Mouse (Mus musculus): ENCODE results near the gene Snrnp70.
"Not testable (repeated sequence)": the region's sequence is repeated elsewhere in the genome, so short reads cannot be mapped to it uniquely, and the experiment has no call there.

Snrnp70 gene

GRCm38 (mm10) chr7:45367020-45367880 is 28.3 kb downstream of the Snrnp70 start:
- DNase-seq (ENCODE audit: low spot score), result peak; percentile 97

- DNase-seq (ENCODE audit: low spot score), result no peak
These were observed 28.9 kb downstream of the Snrnp70 start, which contains the start of gene Ppfia3 for GRCm38 (mm10) chr7:45366652-45367019. Ppfia3 (minus strand) TSS chr7:45367019.

GRCm38 (mm10) chr7:45365742-45366651 is 29.5 kb downstream of the Snrnp70 start:
- no peak for DNase-seq (ENCODE audit: low spot score)

GRCm38 (mm10) chr7:45363983-45364382 is 31.6 kb downstream of the Snrnp70 start:
- DNase-seq (ENCODE audit: low spot score), result no peak

GRCm38 (mm10) chr7:45362801-45363200 is 32.7 kb downstream of the Snrnp70 start:
- no peak for DNase-seq (ENCODE audit: low spot score)

- peak; percentile 81 for DNase-seq (ENCODE audit: low spot score)
These were observed 34.2 kb downstream of the Snrnp70 start for GRCm38 (mm10) chr7:45361243-45361804.

DNA sequence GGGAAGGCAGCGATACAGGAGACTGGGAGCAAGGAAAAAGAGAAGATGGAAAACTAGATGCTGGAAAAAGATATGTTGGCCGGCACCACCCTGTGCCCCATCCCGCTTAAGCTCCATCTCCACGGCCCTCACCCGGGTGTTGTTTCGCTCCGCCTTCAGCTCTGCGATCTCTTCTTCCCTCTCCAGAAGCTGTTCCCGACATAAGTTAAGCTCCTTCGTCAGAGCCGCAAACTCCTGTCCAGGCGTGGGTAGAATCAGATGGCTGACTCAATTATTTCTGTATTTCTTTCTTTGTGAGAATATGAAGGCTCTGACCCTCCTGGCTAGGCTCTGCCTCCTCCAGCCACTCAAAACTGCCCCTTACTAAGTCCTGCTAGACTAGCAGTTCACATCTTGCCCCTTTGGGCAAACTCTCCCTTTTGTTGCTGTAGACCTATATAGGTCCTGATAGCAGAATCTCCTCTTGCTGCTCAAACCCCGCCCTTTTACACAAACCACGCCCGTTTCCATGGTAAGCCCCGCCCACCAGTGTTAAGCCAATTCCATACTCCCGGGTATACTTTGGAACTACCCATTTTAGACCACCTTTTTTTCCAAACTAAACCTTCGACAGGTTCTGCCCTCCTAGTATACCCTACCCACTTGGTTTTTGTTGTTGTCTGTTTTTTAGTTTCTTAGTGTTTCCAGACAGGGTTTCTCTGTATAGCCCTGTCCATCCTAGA is 35.0 kb downstream of the Snrnp70 start:
- DNase-seq (ENCODE audit: low spot score), result no peak

DNA sequence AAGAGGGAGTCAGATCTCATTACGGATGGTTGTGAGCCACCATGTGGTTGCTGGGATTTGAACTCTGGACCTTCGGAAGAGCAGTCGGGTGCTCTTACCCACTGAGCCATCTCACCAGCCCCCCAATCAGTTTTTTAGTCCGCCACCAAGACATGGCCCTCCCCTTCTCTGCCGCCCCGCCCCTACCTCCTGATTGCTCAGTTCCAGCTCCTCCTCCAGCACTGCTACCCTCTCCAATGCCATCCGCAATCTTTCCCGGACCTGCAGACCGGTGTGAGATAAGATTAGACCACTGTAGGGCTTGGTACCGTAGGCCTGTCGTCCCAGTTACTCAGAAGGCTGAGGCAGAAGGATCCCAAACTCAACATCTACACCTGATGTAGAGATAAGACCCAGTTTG is 36.5 kb downstream of the Snrnp70 start:
- not testable (repeated sequence) for DNase-seq (ENCODE audit: low spot score)

DNA sequence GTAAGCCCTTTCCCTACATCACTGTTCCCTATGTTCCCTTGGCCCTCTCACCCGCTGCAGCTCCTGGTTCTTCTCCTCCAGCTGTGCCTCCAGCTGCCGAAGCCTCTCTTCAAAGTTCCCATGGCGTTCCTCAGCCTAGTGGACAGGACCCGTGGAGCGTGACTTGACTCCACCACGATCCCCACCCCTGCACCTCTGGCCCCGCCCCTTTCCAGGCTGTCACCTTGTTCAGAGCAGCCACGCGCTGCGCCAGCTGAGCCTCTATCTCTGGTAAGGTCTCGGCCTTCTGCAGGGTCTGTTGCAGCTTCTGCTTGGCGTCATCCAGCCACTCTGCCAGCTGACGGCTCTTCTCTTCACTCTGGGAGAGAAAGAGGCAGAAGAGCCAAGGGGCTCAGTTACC is 39.5 kb downstream of the Snrnp70 start:
- no peak for DNase-seq (ENCODE audit: low spot score)

DNA sequence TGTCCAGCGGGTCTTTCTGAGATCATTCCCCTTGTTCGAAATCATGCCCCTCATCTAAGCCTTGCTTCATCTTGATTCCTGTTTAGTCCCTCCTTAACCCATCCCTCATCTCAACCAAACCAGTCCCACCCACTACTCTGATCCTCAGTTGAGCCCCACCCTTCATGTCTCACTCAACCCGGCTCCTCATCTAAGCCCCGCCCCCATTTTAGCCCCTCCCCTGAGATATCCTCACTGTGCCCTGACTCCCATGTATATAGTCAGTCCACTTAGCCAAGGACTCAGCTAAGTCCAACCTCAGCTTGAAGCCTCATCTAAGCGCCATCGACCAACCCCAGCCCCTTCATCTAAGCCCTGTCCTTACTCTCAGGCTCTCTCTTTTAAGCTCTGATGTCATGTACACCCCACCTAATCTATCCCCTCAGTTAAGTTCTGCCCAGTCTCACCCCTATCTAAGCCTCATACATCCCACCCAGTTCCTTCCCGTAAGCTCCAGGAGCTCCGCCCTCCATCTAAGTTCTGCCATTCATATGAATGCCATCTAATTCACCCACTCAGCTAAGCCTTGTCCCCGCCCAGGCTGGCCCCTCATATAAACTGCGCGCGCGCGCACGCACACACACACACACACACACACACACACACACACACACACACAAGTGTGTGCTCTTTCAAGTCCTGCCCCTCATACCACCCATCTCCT is 40.1 kb downstream of the Snrnp70 start:
- DNase-seq (ENCODE audit: low spot score), result no peak

DNA sequence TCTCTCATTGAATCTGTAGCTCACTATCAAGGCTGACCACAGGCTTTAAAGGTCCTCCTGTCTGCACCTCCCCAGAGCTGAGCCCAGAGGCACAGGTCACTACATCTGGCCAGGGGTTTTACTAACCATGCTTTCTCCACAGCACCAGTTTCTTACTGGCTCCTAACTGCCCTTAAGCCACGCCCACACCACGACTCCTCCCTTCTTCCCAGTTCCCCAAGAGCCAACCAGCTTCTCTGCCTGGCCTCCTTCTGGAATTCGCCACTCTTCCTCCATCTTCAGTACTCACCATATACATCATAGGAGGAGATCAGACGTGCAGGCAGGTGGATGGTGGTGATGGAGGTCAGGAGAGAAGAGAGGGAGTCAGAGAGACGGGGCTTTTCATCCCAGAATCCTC is 42.5 kb downstream of the Snrnp70 start:
- DNase-seq (ENCODE audit: low spot score), result no peak

GRCm38 (mm10) chr7:45346905-45347304 is 48.6 kb downstream of the Snrnp70 start:
- no peak for DNase-seq (ENCODE audit: low spot score)

GRCm38 (mm10) chr7:45343543-45343942 is 52.0 kb downstream of the Snrnp70 start:
- no peak for DNase-seq (ENCODE audit: low spot score)

DNA sequence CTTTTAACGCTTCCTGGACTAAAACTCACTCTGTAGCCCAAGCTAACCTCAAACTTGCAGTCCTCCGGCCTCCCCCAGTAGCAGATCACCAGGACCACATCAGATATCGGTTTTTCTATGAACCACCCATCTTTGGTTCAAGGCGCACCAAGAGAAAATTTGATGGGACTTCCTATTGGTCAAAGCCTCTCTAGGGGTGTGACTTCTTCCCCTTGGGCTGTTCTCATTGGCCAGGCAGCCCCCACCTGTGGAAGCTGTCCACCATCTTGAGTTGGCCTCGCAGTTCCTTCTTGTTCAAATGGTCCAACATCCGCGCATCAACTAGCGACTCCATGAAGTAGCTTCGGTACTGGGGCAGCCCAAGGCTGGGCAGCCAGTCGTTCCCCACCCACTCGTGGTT is 53.5 kb downstream of the Snrnp70 start:
- no peak for DNase-seq (ENCODE audit: low spot score)

- peak; percentile 82 for DNase-seq (ENCODE audit: low spot score)
These were observed 54.2 kb downstream of the Snrnp70 start for GRCm38 (mm10) chr7:45341303-45341702.

GRCm38 (mm10) chr7:45340669-45341068 is 54.9 kb downstream of the Snrnp70 start:
- no peak for DNase-seq (ENCODE audit: low spot score)

DNA sequence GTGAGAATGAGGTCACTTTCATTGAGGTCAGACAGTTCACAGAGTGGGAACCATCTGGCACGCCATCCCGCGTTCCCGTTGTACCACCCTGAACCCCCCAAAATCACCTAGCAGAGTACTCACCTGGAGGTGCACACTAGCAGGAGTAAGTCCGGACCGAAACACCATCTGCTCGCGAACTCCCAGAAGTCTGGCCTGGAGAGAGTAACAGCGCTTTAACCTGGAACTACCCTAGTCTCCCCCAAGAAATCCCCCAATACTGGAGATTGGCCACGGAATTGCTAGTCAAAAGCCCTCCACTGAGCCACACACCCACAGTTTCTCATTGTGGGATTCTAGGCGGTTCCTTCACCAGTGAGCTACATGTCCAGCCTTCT is 55.5 kb downstream of the Snrnp70 start:
- no peak for DNase-seq (ENCODE audit: low spot score)

- no peak for DNase-seq (ENCODE audit: low spot score)
These were observed 56.0 kb downstream of the Snrnp70 start for GRCm38 (mm10) chr7:45339410-45340065.

GRCm38 (mm10) chr7:45338161-45338911 is 57.2 kb downstream of the Snrnp70 start:
- no peak for DNase-seq (ENCODE audit: low spot score)

- no peak for DNase-seq (ENCODE audit: low spot score)
These were observed 58.1 kb downstream of the Snrnp70 start for GRCm38 (mm10) chr7:45337469-45337868.
